Mouse (Mus musculus) right cerebral cortex, postnatal 25 days (tissue): Measurements from ENCODE around the gene Cdrt4.

ENCODE experiments used
- DNase-seq: peaks from one replicate; pipeline ENCODE4 v3.0.0; 2022

Gene Cdrt4

GRCm38 (mm10) chr11:62951012-62951411 is at the start of gene Cdrt4:
TSS of gene Cdrt4 (plus strand) at chr11:62951193.
- no peak for DNase-seq

GRCm38 (mm10) chr11:62901699-62902323 is 49.2 kb upstream of the Cdrt4 start:
- peak; percentile 40 for DNase-seq

GRCm38 (mm10) chr11:62903871-62904495 is 47.0 kb upstream of the Cdrt4 start:
- DNase-seq = no peak

GRCm38 (mm10) chr11:62909720-62910306 is 41.2 kb upstream of the Cdrt4 start:
- DNase-seq = no peak

- DNase-seq = no peak
Observed at GRCm38 (mm10) chr11:62911362-62911761, 39.6 kb upstream of the Cdrt4 start.

GRCm38 (mm10) chr11:62913141-62913540 is 37.9 kb upstream of the Cdrt4 start:
- DNase-seq = no peak

GRCm38 (mm10) chr11:62914532-62914931 is 36.5 kb upstream of the Cdrt4 start:
- no peak for DNase-seq

- no peak for DNase-seq
Observed at GRCm38 (mm10) chr11:62915486-62915885, 35.5 kb upstream of the Cdrt4 start.

GRCm38 (mm10) chr11:62916765-62917164 is 34.2 kb upstream of the Cdrt4 start:
- DNase-seq = no peak

- no peak for DNase-seq
Observed at GRCm38 (mm10) chr11:62919946-62920742, 30.8 kb upstream of the Cdrt4 start.

GRCm38 (mm10) chr11:62920743-62921050 is 30.3 kb upstream of the Cdrt4 start:
- no peak for DNase-seq

GRCm38 (mm10) chr11:62921052-62921977 is 29.7 kb upstream of the Cdrt4 start:
- peak; percentile 91 for DNase-seq

GRCm38 (mm10) chr11:62924091-62924761 is 26.8 kb upstream of the Cdrt4 start:
- no peak for DNase-seq

- DNase-seq = no peak
Observed at GRCm38 (mm10) chr11:62929799-62930198, 21.2 kb upstream of the Cdrt4 start.

GRCm38 (mm10) chr11:62930574-62930973 is 20.4 kb upstream of the Cdrt4 start:
- no peak for DNase-seq

- DNase-seq = no peak
Observed at GRCm38 (mm10) chr11:62931141-62931540, 19.9 kb upstream of the Cdrt4 start.

GRCm38 (mm10) chr11:62933099-62933498 is 17.9 kb upstream of the Cdrt4 start:
- DNase-seq = no peak

- no peak for DNase-seq
Observed at GRCm38 (mm10) chr11:62934795-62935514, 16.0 kb upstream of the Cdrt4 start.

GRCm38 (mm10) chr11:62937986-62938385 is 13.0 kb upstream of the Cdrt4 start:
- no peak for DNase-seq

- DNase-seq = no peak
Observed at GRCm38 (mm10) chr11:62938921-62939320, 12.1 kb upstream of the Cdrt4 start.

GRCm38 (mm10) chr11:62940176-62940575 is 10.8 kb upstream of the Cdrt4 start:
- DNase-seq = no peak
